Mouse (Mus musculus): ENCODE measurements at regions not wholly inside any gene's neighbourhood (a gene's known extent, or its start where the extent isn't known, plus 50 kb on each side); places are given as distances from the start of the nearest gene placed in this dataset.

GRCm38 (mm10) chr1:194878440-194878839 is 60.2 kb upstream of the Cd34 start:
- TF ChIP-seq CTCF (IDR thresholded peaks at IDR 0.05; ENCODE audit: borderline replicate concordance, control insufficient read depth, extremely low read depth, insufficient read depth, low read length, poor library complexity) (no peak), POLR2A (IDR thresholded peaks at IDR 0.05; ENCODE audit: control insufficient read depth, extremely low read depth, insufficient read depth, low read length, poor library complexity) (no peak)
